Mouse (Mus musculus) G1E (cell line): Measurements from ENCODE around the gene Sgca. TPM values are rescaled to one million over a fixed set of nuclear protein-coding genes. Genes with fewer than 3 reads are reported as not detected.

ENCODE experiments used
- ATAC-seq: 2 replicates; pipeline ENCODE4 v1.8.0; 2016; ENCODE audit warnings: mild to moderate bottlenecking; ENCODE audit not compliant: insufficient number of reproducible peaks, poor library complexity, low FRiP score, severe bottlenecking; ENCODE audit errors: extremely low read depth
- DNase-seq: peaks from one replicate; pipeline ENCODE4 v3.0.0; 2012; ENCODE audit warnings: low spot score
- H3K27me3 ChIP-seq: 2 replicates; pipeline ENCODE4 v1.6.1; 2012; ENCODE audit warnings: mild to moderate bottlenecking, low read length, inconsistent platforms; ENCODE audit not compliant: insufficient read depth
- H3K36me3 ChIP-seq: replicated peaks from 2 replicates; pipeline ENCODE3; 2012; ENCODE audit warnings: mild to moderate bottlenecking, inconsistent platforms
- H3K4me1 ChIP-seq: 2 replicates; pipeline ENCODE4 v1.6.1; 2012; ENCODE audit warnings: low read depth, low read length, inconsistent platforms, mixed read lengths; ENCODE audit not compliant: insufficient read depth
- H3K4me3 ChIP-seq: 2 replicates; pipeline ENCODE4 v1.5.1; 2012; ENCODE audit warnings: low read depth, mild to moderate bottlenecking, inconsistent platforms, low read length, moderate library complexity, mixed read lengths
- H3K9me3 ChIP-seq: replicated peaks from 2 replicates; pipeline ENCODE4 v1.6.1; 2012; ENCODE audit warnings: inconsistent platforms
- CTCF ChIP-seq: IDR thresholded peaks from 2 replicates; pipeline ENCODE4 v1.5.1; 2012; ENCODE audit warnings: low read depth, low read length, inconsistent platforms, mixed read lengths
- GATA1 ChIP-seq: IDR thresholded peaks from 2 replicates; pipeline ENCODE4 v1.6.1; 2012; ENCODE audit warnings: borderline replicate concordance, low read length, inconsistent platforms, mixed read lengths
- GATA2 ChIP-seq: IDR thresholded peaks from 2 replicates; pipeline ENCODE4 v1.6.1; 2012; ENCODE audit warnings: low read depth, low read length, inconsistent platforms, borderline replicate concordance
- POLR2AphosphoS5 ChIP-seq: IDR thresholded peaks from 2 replicates; pipeline ENCODE4 v1.6.1; 2012; ENCODE audit warnings: low read depth, low read length, inconsistent platforms; ENCODE audit not compliant: insufficient replicate concordance
- TAL1 ChIP-seq: conservative IDR thresholded peaks from 2 replicates; pipeline ENCODE4 v1.6.1; 2012; ENCODE audit warnings: low read depth, low read length, inconsistent platforms, mixed read lengths
- polyA plus RNA-seq: library from polyadenylated mRNA; stranded (reverse); fragments of >175 nt; gene quantifications from 2 replicates; pipeline ENCODE4 v1.2.3, GENCODE M21; 2012
- total RNA-seq, 2 experiments: library from RNA; stranded (forward) in 1 of 2; stranded (reverse) in 1 of 2; fragments of 200-1000 nt in 1 of 2; fragments of >200 nt in 1 of 2; fragmentation: Nextera tagmentation in 1 of 2; gene quantifications; 2 replicates each; pipeline ENCODE4 v1.2.3; 2014 to 2017

Gene Sgca
- total and polyA plus RNA-seq, 3 experiments: 0.87 TPM; not detected in 2

DNA sequence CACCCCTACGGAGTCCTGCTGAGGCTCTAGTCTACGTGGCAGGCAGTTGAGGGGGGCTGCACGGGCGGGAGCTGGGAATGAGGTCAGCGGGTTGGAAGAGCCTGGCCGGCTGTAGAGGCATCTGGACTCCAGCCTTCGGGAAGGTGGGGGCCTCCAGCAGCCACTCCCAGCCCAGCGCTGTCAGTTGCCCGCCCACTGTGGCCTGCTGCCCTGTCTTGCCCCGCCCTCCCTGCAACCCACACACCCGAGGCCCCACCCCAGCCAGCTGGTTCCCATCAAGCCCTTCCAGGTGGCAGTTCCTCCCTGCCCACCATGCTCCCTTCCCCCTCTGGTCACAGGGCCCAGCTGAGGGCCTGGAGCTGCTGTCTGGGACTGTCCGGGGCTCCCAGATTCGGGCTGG lies 47.3 kb downstream of the Sgca start:
- Histone ChIP-seq H3K4me1 (peaks cover 8% of the 10 kb centered on the region), H3K36me3 (no peaks in the 10 kb centered on the region), H3K4me3 (no peak overlapping the region), H3K9me3 (no peaks in the 10 kb centered on the region), H3K27me3 (peaks cover 25% of the 10 kb centered on the region)
- ATAC-seq (no peak), DNase-seq (no peak)
- TF ChIP-seq CTCF: no peak
- no peak for TF ChIP-seq GATA1
- TF ChIP-seq POLR2AphosphoS5: no peak
- TF ChIP-seq GATA2: no peak
- TF ChIP-seq TAL1: no peak

DNA sequence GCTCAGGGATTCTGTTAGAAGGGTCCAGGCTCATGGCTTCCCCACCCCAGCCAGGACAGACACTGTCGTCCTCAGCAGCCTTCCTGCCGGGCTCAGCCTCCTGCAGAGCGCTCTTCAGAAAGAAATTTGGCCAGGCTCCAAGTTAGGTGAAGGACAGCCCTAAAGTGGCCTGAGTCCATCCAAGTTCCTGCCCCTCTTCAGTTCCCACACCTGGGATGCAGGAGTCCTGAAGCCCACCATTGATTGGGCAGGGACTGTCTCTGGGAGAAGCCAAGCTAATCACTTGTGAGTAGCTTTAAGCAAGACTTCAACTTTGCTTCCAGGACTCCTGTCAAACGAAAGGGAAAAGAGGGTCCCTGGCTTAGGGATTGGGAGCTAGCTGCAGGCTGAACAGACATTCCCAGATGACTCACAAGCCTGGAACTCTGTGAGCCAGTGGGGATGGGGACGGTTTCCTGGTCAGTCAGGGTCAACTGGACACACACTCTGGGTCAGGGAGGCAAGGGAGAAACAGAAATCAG lies 48.3 kb downstream of the Sgca start:
- TF ChIP-seq CTCF: no peak
- no peak for TF ChIP-seq POLR2AphosphoS5
- TF ChIP-seq GATA1: no peak
- no peak for TF ChIP-seq GATA2
- no peak for TF ChIP-seq TAL1
- no peak for DNase-seq
- ATAC-seq: no peak
- H3K27me3 ChIP-seq: peaks cover 19% of the 10 kb centered on the region
- H3K36me3 ChIP-seq: no peaks in the 10 kb centered on the region
- H3K4me1 ChIP-seq: peaks cover 8% of the 10 kb centered on the region
- H3K4me3 ChIP-seq: no peak overlapping the region
- no peaks in the 10 kb centered on the region for H3K9me3 ChIP-seq

- TF ChIP-seq GATA1 (no peak), TAL1 (no peak), POLR2AphosphoS5 (no peak), CTCF (no peak), GATA2 (no peak)
- H3K4me3 ChIP-seq: no peak overlapping the region
- peaks cover 16% of the 10 kb centered on the region for H3K27me3 ChIP-seq
- H3K4me1 ChIP-seq: peaks cover 8% of the 10 kb centered on the region
- ATAC-seq: no peak
- no peak for DNase-seq
- H3K36me3 ChIP-seq: no peaks in the 10 kb centered on the region
- H3K9me3 ChIP-seq: no peaks in the 10 kb centered on the region
Measured at GRCm38 (mm10) chr11:94926431-94926830, 49.7 kb downstream of the Sgca start.

- H3K9me3 ChIP-seq: no peaks in the 10 kb centered on the region
- peaks cover 8% of the 10 kb centered on the region for H3K4me1 ChIP-seq
- H3K36me3 ChIP-seq: no peaks in the 10 kb centered on the region
- DNase-seq (no peak), ATAC-seq (no peak)
- H3K27me3 ChIP-seq: peaks cover 7% of the 10 kb centered on the region; the same call in 1 of the 2 replicates
- H3K4me3 ChIP-seq: no peak overlapping the region
- TF ChIP-seq POLR2AphosphoS5: no peak
Measured at GRCm38 (mm10) chr11:94924977-94925376, 51.1 kb downstream of the Sgca start.

DNA sequence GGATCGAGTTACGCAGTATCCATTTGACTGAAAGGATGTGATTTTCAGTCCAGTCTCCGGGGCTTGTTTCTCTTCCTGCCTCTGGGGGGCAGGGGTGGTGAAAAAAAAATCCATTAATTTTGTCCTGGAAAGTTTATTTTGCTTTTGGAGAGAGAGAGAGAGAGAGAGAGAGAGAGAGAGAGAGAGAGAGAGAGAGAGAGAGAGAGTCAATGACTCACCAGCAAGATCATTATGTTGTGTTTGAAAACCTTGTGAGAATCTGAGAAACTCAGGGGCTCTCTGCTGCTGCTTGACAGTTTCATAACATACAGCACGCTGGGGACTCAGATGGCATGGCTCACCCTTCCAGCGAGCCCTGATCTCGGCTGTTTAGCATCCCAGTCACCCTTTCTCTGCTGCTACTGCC lies 55.1 kb downstream of the Sgca start:
- no peak for ATAC-seq
- Histone ChIP-seq H3K27me3 (peaks cover 3% of the 10 kb centered on the region; the same call in 1 of the 2 replicates), H3K9me3 (no peaks in the 10 kb centered on the region)

DNA sequence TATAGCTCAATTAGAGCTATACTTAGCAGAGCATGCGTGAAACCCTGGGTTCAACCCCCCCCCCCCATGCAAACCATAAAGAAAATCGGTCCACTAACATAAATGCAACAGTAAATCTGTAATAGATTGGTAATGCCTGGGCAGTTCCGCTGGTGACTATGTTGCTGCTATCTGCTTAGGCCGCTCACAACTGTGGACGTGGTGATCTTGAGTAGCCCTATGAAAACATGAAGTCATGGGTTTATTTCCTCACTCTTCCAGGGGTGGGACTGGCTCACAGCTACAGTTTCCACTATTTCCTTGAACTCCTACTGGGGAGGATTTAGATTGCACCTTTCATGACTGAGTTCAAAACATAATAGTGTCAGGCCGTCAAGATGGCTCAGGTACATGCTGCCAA lies 58.4 kb downstream of the Sgca start:
- ATAC-seq (no peak), DNase-seq (no peak)
- Histone ChIP-seq H3K9me3 (no peaks in the 10 kb centered on the region), H3K4me1 (no peaks in the 10 kb centered on the region), H3K27me3 (peaks cover 12% of the 10 kb centered on the region), H3K36me3 (no peaks in the 10 kb centered on the region), H3K4me3 (no peak overlapping the region)
- TF ChIP-seq GATA2 (no peak), CTCF (no peak), TAL1 (no peak), POLR2AphosphoS5 (no peak), GATA1 (no peak)

More for the DNA sequence above, 55.1 kb downstream of the Sgca start:
- Histone ChIP-seq H3K36me3 (no peaks in the 10 kb centered on the region), H3K4me1 (no peaks in the 10 kb centered on the region), H3K4me3 (no peak overlapping the region)
- no peak for DNase-seq
- TF ChIP-seq POLR2AphosphoS5 (no peak), TAL1 (no peak), CTCF (no peak), GATA2 (no peak), GATA1 (no peak)

DNA sequence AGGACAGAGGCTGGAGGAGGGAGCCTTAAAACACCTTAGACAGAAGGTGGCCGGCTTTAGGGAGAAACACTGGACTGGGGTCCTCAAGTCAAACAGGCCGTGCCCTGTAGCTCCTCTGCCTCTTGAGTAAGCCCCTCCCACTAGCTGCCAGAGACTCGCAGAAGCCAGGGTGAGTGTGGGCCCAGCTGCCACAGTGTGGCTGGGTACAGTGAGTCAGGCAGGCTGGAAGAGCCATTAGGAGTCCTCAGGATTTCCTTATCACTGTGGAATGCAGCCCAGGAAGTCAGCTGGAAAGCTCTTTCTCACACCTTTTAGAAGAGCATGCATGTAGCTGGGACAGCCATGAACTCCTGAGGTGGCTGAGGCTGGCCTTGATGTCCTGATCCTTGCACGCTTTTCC lies 59.6 kb downstream of the Sgca start:
- Histone ChIP-seq H3K4me3 (no peak overlapping the region), H3K9me3 (no peaks in the 10 kb centered on the region), H3K27me3 (peaks cover 12% of the 10 kb centered on the region), H3K4me1 (no peaks in the 10 kb centered on the region), H3K36me3 (no peaks in the 10 kb centered on the region)
- DNase-seq (no peak), ATAC-seq (no peak)
- TF ChIP-seq TAL1 (no peak), GATA1 (no peak), CTCF (no peak), POLR2AphosphoS5 (no peak)
